Mouse (Mus musculus): ENCODE data around the gene Rnf2. TPM values are rescaled to one million over a fixed set of nuclear protein-coding genes. Genes with fewer than 3 reads are reported as not detected.

Rnf2 gene
- polyA plus RNA-seq, 1 experiment from 2014 or later, result 41.9 TPM

DNA sequence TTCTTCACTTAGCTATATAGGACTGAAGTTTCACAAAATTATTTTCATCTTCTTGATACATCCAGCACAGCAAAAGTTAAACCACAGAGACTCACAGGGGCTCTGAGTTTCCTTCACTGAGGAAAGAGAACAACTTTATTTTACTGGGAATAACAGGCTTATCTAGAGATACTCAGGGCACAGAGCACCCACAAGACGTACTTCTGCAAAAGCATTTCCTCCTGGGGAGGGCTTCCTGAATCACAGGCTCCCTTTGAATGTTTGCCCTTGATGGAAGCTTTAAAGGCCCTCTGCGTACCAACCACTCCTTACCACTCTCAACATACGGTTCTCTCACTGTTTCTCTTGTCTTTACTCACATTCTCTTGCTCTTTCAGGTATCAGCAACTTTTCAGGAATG, 78.6 kb downstream of the Rnf2 start:
- Histone ChIP-seq H3K4me3 (ENCODE audit: low read depth, low read length) (no peak overlapping the region), H3K9me3 (ENCODE audit: low read length) (no peaks in the 10 kb centered on the region), H3K9ac (replicated peaks; ENCODE audit: low read depth) (no peak overlapping the region), H3K27me3 (replicated peaks; ENCODE audit: insufficient read depth, low read length) (no peaks in the 10 kb centered on the region), H3K36me3 (ENCODE audit: insufficient read depth, low read length) (peaks cover 8% of the 10 kb centered on the region; the same call in 1 of the 2 replicates), H3K4me1 (ENCODE audit: insufficient read depth, low read depth, low read length) (no peaks in the 10 kb centered on the region), H3K4me2 (replicated peaks; ENCODE audit: low read depth, low read length) (no peak overlapping the region), H3K27ac (ENCODE audit: low read length) (no peak overlapping the region)
- 45% methylated on average over 3 of the region's 3 CpGs for WGBS
- DNase-seq (ENCODE audit: low spot score), result no peak
- TF ChIP-seq CTCF (IDR thresholded peaks at IDR 0.05) (no peak), EP300 (IDR thresholded peaks at IDR 0.05) (no peak)
- no peak for ATAC-seq

DNA sequence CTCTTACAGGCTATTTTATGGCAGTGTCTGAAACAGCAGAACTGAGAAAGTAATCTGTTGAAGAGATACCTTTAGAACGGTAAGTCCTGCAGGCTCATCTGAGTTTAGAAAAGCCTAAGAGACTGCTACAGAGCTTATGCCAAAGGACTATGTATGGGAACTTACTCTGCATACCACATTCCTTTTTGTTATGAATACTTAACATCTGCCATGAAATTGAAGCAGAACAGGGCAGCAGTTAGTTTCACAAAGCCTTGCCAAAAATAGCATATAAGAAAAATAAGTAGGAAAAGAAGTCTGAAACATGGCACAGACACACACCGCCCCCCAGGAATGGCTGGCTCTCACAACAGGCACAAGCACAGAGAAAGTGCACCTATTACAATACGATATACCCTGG, 90.9 kb downstream of the Rnf2 start:
- Histone ChIP-seq H3K4me1 (ENCODE audit: insufficient read depth, low read depth, low read length) (no peaks in the 10 kb centered on the region), H3K27ac (ENCODE audit: low read length) (no peak overlapping the region), H3K9me3 (ENCODE audit: low read length) (no peaks in the 10 kb centered on the region), H3K4me2 (replicated peaks; ENCODE audit: low read depth, low read length) (no peak overlapping the region), H3K4me3 (ENCODE audit: low read depth, low read length) (no peak overlapping the region), H3K36me3 (ENCODE audit: insufficient read depth, low read length) (peaks cover 30% of the 10 kb centered on the region), H3K27me3 (replicated peaks; ENCODE audit: insufficient read depth, low read length) (no peaks in the 10 kb centered on the region), H3K9ac (replicated peaks; ENCODE audit: low read depth) (no peak overlapping the region)
- DNase-seq (ENCODE audit: low spot score) (no peak), ATAC-seq (no peak)
- 89% methylated on average over 3 of the region's 3 CpGs for WGBS
- TF ChIP-seq EP300 (IDR thresholded peaks at IDR 0.05), result no peak
- no peak for TF ChIP-seq CTCF (IDR thresholded peaks at IDR 0.05)

Small RNAs within 50 kb of the gene (microRNA-seq; reads per million reads assigned to microRNA genes)
- gene Mir7682, result 0.73 reads per million

Other genes with a start within 250 kb of the Rnf2 start
- gene Ivns1abp, start 156.5 kb downstream of the Rnf2 start, polyA plus RNA-seq (2015; fragmentation: Nextera tagmentation; extraction: Ambion mirVana), result 107 and 117 TPM in 2 replicates
- 75.3 and 92.6 TPM in 2 replicates for gene Swt1, start 72.5 kb downstream of the Rnf2 start, polyA plus RNA-seq (2015; fragmentation: Nextera tagmentation; extraction: Ambion mirVana)
- gene Trmt1l, start 72.4 kb downstream of the Rnf2 start, polyA plus RNA-seq (2015; fragmentation: Nextera tagmentation; extraction: Ambion mirVana), result 19.8 and 24.1 TPM in 2 replicates
- 12.9 and 13.1 TPM in 2 replicates for gene Fam129a, start 70.2 kb upstream of the Rnf2 start, polyA plus RNA-seq (2015; fragmentation: Nextera tagmentation; extraction: Ambion mirVana)

All from lung, postnatal 0 days (tissue).